Mouse (Mus musculus): ENCODE measurements around the gene Ralgps2.

The Ralgps2 gene

GRCm38 (mm10) chr1:156801276-156801675 is 138.2 kb downstream of the Ralgps2 start:
- no peak for DNase-seq

GRCm38 (mm10) chr1:156796251-156796650 is 143.2 kb downstream of the Ralgps2 start:
- DNase-seq, result no peak

DNA sequence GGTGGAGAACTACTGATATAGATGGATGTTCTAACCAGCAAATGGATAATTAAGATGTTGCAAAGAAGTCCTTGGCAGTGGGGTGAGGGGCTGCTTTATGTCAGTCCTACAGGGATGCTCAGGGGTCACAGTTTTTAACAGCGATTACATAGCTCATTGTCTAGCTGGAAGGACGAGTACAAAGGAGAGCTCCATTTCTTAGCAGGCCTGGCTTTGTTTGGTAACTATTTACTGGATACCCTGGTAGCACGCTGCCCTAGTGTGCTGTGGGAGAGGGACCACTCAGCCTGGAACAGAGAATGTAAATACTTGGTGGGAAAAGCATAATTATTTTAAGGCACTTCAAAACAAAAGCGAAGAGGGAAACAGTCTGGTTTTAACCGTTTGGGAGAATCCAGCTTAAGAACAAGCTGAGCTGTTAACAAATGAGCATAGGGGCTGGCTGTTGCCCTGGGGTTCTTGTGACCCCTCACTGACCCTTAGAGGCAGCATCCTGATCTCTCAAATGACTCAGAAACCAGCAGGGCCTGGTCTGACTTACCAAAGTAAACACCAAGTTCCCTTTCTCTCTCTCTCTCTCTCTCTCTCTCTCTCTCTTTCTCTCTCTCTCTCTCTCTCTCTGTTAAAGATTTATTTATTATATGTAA is 149.5 kb downstream of the Ralgps2 start:
- DNase-seq, result no peak

- no peak for DNase-seq
Measured at GRCm38 (mm10) chr1:156787164-156787863, 152.1 kb downstream of the Ralgps2 start.

DNA sequence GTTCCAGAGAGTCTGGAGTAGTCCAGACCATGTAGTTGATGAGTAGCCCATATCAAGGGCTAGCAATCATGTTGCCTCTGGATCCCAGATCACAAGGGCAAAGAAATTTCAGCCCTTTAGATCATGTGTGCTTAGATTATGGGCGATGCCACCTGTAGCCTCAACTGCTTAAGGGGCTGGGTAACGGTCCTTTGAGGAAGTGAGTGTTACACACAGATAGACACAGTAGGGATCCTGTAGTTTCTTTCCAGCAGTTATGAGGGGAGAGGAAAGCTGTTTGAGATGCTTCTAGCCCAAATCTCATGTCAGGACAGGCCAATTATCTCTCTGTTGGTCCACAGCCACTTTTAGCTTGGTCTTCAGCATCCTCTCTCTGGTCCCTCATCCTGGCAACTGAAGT is 153.4 kb downstream of the Ralgps2 start:
- no peak for DNase-seq

DNA sequence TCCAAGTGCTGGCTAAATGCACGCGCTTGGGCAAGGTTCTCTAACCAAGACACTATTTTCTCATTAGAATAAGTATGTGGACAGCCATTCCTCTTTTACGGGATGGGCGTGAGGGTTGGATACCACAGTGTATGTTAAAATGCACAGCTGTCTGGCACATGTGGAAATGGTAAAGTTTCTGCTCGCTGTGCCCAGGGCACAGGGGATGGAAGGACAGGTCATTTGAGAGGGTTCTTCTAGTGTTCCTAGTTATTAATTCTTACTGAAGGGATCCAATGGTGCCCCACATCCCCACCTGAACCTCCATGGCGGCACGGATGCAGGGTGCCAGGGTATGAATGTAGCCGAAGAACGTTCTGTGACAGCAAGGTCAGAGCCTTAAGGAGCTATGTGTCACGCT is 154.5 kb downstream of the Ralgps2 start:
- DNase-seq, result no peak

DNA sequence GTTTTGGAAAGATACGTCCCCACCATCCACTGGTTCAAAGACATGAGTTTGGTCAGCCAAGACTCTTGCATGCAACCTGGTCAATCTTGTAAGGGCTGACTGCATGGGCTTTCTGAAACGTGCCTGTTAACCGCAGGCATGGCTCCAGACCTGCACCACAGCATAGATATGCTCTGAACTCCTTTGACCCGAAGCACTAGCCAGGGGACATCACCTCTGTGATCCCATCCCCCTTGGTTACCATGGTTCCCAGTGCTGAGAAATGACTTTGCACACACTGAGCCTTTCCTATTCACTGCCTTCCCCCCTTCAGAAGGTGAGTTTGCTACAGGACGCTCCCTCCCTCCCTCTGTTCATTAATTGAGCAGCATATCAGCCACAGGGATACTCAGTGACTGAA is 155.3 kb downstream of the Ralgps2 start:
- DNase-seq, result no peak

GRCm38 (mm10) chr1:156781971-156782850 is 157.2 kb downstream of the Ralgps2 start:
- no peak for DNase-seq

GRCm38 (mm10) chr1:156781076-156781741 is 158.2 kb downstream of the Ralgps2 start:
- DNase-seq, result no peak

DNA sequence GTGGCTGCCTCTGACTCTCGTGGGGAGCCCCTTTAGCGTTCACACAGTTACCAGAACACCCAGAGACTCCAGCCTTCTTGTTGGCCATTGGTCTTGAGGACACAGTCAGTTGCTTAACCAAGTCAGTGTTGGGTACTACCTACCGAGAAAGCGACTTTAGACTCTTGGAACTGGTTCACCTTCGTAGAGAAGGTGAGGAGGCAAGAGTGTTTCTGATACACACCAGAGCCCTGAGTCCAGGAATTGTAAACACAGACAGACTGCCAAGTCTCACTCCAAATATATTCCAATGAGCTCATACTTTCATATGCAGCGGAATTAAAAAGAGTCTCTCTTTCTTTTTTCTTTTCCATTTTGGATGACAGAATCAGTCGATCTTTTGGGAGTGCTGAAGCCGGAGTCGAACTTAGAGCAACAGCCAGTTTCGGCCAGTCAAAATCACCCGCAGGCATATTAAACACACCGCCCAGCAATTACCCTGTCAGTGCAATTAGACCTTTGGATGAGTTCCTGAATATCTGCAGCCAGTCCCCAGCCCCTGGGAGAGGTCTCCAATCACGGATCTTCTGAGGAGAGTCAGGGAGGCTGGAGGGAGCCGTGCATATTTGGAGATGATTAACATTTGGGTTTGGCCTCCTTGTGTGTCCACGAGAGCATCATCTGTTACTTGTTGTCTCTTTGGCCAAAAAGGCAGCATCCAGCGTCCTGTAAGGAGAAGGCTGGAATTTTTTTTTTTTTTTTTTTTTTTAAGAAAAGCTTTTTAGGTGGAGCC is 159.0 kb downstream of the Ralgps2 start:
- DNase-seq, result no peak

DNA sequence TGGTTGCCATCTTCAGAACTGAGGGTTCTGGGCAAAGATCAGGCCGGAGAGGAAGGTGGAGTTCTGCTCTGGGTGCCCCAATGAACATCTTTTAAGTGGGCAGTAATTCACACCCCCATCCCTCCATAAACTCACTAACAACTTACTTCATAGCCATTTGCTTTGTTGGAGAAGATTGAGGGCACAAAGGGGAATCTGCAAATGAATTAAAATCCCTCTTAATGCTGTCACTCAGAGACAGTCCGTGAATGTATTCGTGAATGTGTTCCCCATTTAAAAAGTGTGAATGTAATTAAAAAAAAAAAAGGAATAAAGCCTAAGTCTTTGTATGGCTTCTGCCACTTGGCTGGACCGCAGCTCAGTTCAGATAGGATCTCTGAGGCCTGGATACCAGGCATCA is 159.8 kb downstream of the Ralgps2 start:
- DNase-seq, result no peak

- no peak for DNase-seq
Measured at GRCm38 (mm10) chr1:156778977-156779376, 160.4 kb downstream of the Ralgps2 start.

GRCm38 (mm10) chr1:156777896-156778295 is 161.5 kb downstream of the Ralgps2 start:
- no peak for DNase-seq

GRCm38 (mm10) chr1:156775983-156776382 is 163.4 kb downstream of the Ralgps2 start:
- no peak for DNase-seq

DNA sequence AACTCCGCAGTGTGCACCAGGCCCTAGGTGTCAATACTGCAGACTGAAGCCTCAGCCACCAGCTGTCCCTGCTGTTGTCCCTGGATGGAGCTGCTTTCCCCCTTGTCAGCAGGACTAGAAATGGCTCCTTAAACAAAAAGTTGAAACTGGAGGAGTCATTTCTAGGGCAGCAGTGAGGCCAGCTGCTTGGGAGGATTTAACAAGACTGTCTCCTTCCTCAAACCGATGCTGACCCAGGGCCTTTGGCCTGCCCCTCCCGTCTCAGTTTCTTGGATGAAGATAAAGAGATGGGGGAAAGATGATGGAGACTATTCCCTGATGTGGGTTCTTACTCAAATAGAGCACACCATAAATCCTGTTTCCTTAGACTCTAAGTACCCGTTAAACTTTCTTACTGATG is 164.2 kb downstream of the Ralgps2 start:
- no peak for DNase-seq

GRCm38 (mm10) chr1:156770845-156771244 is 168.6 kb downstream of the Ralgps2 start:
- no peak for DNase-seq

GRCm38 (mm10) chr1:156769621-156770297 is 169.7 kb downstream of the Ralgps2 start:
- no peak for DNase-seq

GRCm38 (mm10) chr1:156769163-156769562 is 170.3 kb downstream of the Ralgps2 start:
- no peak for DNase-seq

DNA sequence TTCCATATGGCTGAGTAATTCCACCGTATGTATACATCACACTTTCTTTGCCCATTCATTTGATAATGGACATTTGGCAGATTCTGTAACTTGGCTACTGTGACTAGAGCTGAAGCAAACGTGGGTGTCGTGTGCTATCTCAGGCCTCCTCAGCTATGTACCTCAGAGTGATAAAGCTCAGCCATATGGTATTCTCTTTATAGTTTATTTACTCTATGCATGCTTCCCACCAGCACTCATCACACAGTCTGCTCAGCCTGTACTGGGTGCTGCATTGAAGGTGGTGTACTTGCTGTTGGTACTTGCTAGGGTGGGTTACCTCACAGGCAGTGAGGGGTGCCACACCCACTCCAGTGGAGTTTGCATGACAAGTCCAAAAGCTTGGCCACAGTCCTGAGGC is 174.1 kb downstream of the Ralgps2 start:
- DNase-seq, result no peak

DNA sequence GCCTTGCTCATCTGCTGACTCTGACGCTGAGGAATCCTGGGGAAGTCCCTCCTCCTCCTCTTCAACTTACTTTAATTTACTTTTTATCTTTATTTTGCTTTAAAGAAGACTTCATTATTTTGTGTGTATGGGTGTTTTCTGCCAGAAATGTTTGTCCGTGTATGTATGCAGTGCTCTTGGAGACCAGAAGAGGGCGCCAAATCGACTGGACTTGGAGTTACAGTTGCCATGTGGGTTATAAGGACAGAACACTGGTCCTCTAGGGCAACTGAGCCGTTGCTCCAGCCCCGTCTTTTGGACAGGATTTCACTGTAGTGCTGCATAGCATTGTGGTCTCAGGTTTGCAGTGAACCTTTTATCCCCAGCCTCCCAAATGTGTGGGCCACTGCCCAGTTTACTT is 174.8 kb downstream of the Ralgps2 start:
- no peak for DNase-seq

DNA sequence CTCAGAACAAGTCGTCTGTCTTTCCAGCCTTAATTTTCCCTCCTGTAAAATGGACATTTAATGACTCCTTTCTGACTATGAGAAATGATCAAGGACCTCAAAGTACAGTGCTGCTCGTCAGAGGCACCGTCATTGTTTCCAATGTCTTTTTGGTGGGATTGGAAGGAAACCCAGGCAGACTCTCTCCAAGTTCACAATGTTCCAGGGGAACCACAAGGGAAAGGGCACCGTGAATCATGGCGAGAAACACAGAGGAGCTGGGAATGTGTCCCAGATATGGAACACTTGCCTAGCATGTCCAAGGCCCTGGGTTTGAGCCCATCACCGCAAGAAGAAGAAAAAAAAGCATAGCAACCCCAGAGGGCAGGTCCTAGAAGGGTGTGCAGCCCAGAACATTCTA is 176.1 kb downstream of the Ralgps2 start:
- no peak for DNase-seq

DNA sequence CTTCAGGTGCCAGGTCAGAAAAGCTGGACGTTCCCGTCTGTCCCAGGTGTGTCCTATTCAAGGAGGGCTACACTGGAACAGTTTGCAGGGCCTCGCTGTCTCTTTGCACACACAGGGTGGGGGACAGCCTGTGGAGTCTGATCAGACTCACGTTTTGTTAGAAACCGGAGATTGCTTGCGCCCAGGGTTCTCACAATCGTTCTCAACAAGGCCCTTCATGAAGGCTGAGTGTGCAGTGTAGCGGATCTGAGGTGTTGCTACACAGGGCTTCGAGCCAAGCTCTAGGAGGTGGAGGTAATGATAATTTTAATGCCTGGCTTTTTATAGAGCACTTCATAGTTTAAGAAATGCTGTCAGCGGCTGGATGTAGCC is 178.0 kb downstream of the Ralgps2 start:
- no peak for DNase-seq

Data from cerebellum, adult 9-10 months (tissue).